Mouse (Mus musculus) ES-Bruce4 (cell line): Measurements from ENCODE around the gene Mlxip. TPM values are rescaled to one million over a fixed set of nuclear protein-coding genes. Genes with fewer than 3 reads are reported as not detected.

Experiments used
- H3K27ac ChIP-seq: 2 replicates; pipeline ENCODE4 v1.5.1; 2012; ENCODE audit warnings: low read length, inconsistent platforms; ENCODE audit not compliant: insufficient read depth
- H3K27me3 ChIP-seq: 2 replicates; pipeline ENCODE4 v1.6.1; 2012; ENCODE audit warnings: mild to moderate bottlenecking, low read length, inconsistent platforms; ENCODE audit not compliant: control insufficient read depth, poor library complexity, insufficient read depth, severe bottlenecking
- H3K36me3 ChIP-seq: 2 replicates; pipeline ENCODE4 v1.6.1; 2012; ENCODE audit warnings: inconsistent platforms, mild to moderate bottlenecking, low read length, moderate library complexity; ENCODE audit not compliant: control insufficient read depth, poor library complexity, insufficient read depth, severe bottlenecking
- H3K4me1 ChIP-seq: one replicate; pipeline ENCODE4 v1.8.1; 2011; ENCODE audit warnings: low read length; ENCODE audit not compliant: control insufficient read depth, insufficient read depth
- H3K4me3 ChIP-seq: 2 replicates; pipeline ENCODE4 v1.5.1; 2011; ENCODE audit warnings: low read depth, mild to moderate bottlenecking, low read length
- H3K9ac ChIP-seq: 2 replicates; pipeline ENCODE4 v1.6.1; 2012; ENCODE audit warnings: low read depth, mild to moderate bottlenecking, inconsistent platforms; ENCODE audit not compliant: poor library complexity, severe bottlenecking
- H3K9me3 ChIP-seq: replicated peaks from 2 replicates; pipeline ENCODE4 v1.6.1; 2012; ENCODE audit warnings: mild to moderate bottlenecking, low read length, inconsistent platforms; ENCODE audit not compliant: control insufficient read depth, poor library complexity, insufficient read depth, severe bottlenecking
- CTCF ChIP-seq: IDR thresholded peaks from one replicate; pipeline ENCODE4 v1.8.1; 2011; ENCODE audit warnings: low read depth, low read length
- EP300 ChIP-seq: IDR thresholded peaks from 2 replicates; pipeline ENCODE4 v1.6.1; 2011; ENCODE audit warnings: low read depth, low read length; ENCODE audit not compliant: insufficient read depth
- POLR2A ChIP-seq: IDR thresholded peaks from one replicate; pipeline ENCODE4 v1.8.1; 2011; ENCODE audit warnings: low read length; ENCODE audit not compliant: insufficient read depth
- polyA plus RNA-seq: library from polyadenylated mRNA; stranded (reverse); fragments of >200 nt; gene quantifications from 2 replicates; pipeline ENCODE4 v1.2.4, GENCODE M21; 2011; ENCODE audit warnings: low read depth; ENCODE audit not compliant: missing spikeins, insufficient read depth, insufficient read length

Mlxip gene
- polyA plus RNA-seq, 1 experiment, result 22.5 TPM

DNA sequence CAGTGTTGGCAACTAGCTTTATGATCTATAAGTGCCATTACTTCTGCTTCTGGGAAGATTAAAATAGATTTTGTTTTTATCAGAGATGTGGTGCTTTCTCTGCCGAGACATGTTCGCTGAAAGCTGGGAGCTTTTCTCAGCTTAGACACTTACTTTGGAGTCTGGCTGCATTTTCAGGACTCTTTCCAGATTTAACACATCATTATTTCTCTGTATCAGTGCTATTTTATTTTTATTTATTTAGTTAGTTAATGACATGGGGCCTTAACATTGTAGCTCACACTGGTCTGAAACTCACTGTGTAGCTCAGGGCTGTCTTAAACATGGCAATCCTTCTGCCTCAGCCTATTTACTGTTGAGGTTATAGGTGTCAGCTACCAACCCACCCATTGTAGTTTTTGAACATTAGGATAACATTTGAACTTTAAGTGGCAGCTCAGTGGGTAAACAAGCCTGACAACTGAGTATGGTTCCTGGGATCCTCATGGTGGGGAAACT is 19.3 kb downstream of the Mlxip start:
- H3K27me3 ChIP-seq, result no peaks in the 10 kb centered on the region
- no peaks in the 10 kb centered on the region for H3K9me3 ChIP-seq
- no peak for TF ChIP-seq EP300
- TF ChIP-seq POLR2A, result no peak

GRCm38 (mm10) chr5:123416149-123416548 is 21.6 kb downstream of the Mlxip start:
- Histone ChIP-seq H3K4me3 (no peak overlapping the region), H3K4me1 (no peaks in the 10 kb centered on the region), H3K9ac (no peak overlapping the region), H3K27me3 (no peaks in the 10 kb centered on the region), H3K27ac (no peak overlapping the region), H3K36me3 (no peaks in the 10 kb centered on the region), H3K9me3 (no peaks in the 10 kb centered on the region)
- TF ChIP-seq CTCF (no peak), EP300 (no peak), POLR2A (no peak)

More for the DNA sequence above, 19.3 kb downstream of the Mlxip start:
- Histone ChIP-seq H3K4me3 (no peak overlapping the region), H3K4me1 (no peaks in the 10 kb centered on the region), H3K9ac (no peak overlapping the region), H3K36me3 (no peaks in the 10 kb centered on the region; the same call in 1 of the 2 replicates), H3K27ac (no peak overlapping the region)

DNA sequence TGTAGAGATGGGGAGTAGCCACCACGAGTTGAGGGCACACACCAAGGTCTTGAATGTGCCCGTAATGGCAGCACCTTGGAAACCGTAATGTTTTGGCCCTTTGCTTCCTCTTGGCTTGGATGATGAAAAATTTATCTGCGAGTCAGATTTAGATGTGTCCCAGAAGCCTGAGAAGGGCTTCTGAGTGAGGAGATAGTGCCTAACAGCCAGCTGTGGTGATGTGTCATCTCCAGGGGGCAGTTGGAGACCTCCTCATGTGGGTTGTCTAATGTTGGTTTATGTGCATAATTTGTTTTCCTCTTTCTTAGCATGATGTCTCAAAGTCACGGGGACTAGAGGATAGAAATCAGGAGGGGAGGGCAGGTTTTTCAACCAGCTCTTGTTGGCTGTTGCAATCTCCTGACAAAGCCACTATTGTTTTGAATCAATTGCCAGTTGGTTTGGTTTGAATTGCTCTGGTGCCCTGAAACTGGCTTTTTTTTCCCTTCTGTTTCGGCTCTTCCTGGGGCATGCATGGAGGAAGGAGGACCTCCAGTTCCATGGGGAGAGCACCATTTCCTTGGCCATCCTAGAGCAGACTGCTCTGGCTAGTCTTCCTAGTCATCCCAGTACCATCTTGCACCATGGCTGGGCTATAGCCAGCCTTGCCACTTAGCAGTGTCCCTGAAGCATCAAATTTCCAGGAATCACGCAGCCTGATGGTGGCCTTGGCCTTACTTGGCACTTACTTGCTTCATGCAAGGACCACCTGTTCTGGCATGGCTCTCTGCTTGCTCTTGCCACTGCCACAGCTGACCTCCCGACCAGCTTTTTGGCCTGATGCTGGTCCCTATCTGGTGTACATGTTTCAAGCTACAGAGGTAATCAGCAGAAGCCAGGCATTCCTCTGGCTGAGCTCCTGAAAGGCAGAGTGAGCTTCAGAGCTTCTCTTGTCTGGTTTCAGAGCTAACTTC is 22.2 kb downstream of the Mlxip start:
- no peak overlapping the region for H3K27ac ChIP-seq
- H3K9me3 ChIP-seq, result no peaks in the 10 kb centered on the region
- H3K4me3 ChIP-seq, result no peak overlapping the region
- H3K27me3 ChIP-seq, result no peaks in the 10 kb centered on the region
- no peak for TF ChIP-seq EP300
- no peak overlapping the region for H3K9ac ChIP-seq
- H3K4me1 ChIP-seq, result no peaks in the 10 kb centered on the region
- no peaks in the 10 kb centered on the region for H3K36me3 ChIP-seq

- no peak for TF ChIP-seq EP300
- no peak for TF ChIP-seq POLR2A
- no peak for TF ChIP-seq CTCF
- H3K9ac ChIP-seq, result no peak overlapping the region
- no peak overlapping the region for H3K27ac ChIP-seq
Observed at GRCm38 (mm10) chr5:123423885-123424284, 29.3 kb downstream of the Mlxip start.

GRCm38 (mm10) chr5:123427556-123427955 is 33.0 kb downstream of the Mlxip start:
- H3K27ac ChIP-seq, result no peak overlapping the region
- H3K4me3 ChIP-seq, result no peak overlapping the region
- TF ChIP-seq CTCF, result no peak
- no peak for TF ChIP-seq POLR2A
- TF ChIP-seq EP300, result no peak

More at GRCm38 (mm10) chr5:123423885-123424284, 29.3 kb downstream of the Mlxip start:
- Histone ChIP-seq H3K4me1 (no peaks in the 10 kb centered on the region), H3K9me3 (no peaks in the 10 kb centered on the region), H3K4me3 (no peak overlapping the region), H3K27me3 (no peaks in the 10 kb centered on the region), H3K36me3 (no peaks in the 10 kb centered on the region)

More at GRCm38 (mm10) chr5:123427556-123427955, 33.0 kb downstream of the Mlxip start:
- no peaks in the 10 kb centered on the region for H3K36me3 ChIP-seq
- no peaks in the 10 kb centered on the region for H3K27me3 ChIP-seq
- no peak overlapping the region for H3K9ac ChIP-seq
- H3K9me3 ChIP-seq, result no peaks in the 10 kb centered on the region
- no peaks in the 10 kb centered on the region for H3K4me1 ChIP-seq
